In the genomic region with DNA sequence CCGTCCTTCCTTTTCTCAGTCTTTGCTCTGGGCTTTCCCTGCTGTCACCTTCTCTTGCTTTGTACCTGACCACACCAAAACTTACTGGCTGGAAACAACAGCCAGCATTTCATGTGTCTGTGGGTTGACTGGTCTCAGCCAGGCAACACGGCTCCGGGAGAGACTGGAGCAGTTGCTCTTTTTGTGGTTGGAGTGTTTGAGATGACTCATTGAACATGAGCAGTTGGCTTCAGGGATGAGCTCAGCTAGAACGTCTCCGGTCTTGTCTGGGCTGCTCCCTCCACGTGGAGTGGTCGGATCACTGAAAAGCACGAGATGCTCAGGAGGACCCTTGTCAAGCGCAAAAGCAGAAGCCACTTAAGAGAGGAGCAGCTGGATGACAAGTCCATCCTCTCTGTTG, we compare ENCODE assay signal across 13 mouse cellular contexts.
DNase-seq lines count a peak whose midpoint lies in the region.
"Had no signal": no experiment of that assay in that cellular context is flagged by ENCODE, and none has a peak within 500 bp of the region (broad histone marks: within the 10 kb centered on the region; RNA-seq: fewer than 3 reads in every experiment).

No protein-coding gene starts in this region.

- peak overlapping the region; percentile 61 for H3K27ac ChIP-seq in brown adipose tissue, adult 24 weeks (replicated peaks; ENCODE audit: low read depth, low read length)
- H3K27ac ChIP-seq: forebrain, embryonic 15.5 days; heart, embryonic 10.5 days; hindbrain, embryonic 15.5 days; limb, embryonic 13.5 days had no signal

- peaks cover 39% of the 10 kb centered on the region for H3K4me1 ChIP-seq in brown adipose tissue, adult 24 weeks (ENCODE audit: control insufficient read depth, insufficient read depth, insufficient read length, low read length)

- DNase-seq in gastrocnemius, adult 18-20 months (ENCODE audit: low spot score): peak; percentile 21
- DNase-seq in gastrocnemius, adult 8-10 months (ENCODE audit: low spot score in 2 of 2): no peak
- peak; percentile 83 for DNase-seq in 3T3-L1 (ENCODE audit: low read depth, low spot score)
- DNase-seq in fibroblast of lung, adult 2 months (ENCODE audit: low read depth): peak; percentile 53
- no peak for DNase-seq in embryo, embryonic 10.5 days (ENCODE audit: low spot score)
- no peak for DNase-seq in c-Kit-positive CD71-positive TER-119-positive erythroid progenitor cells, embryonic 14.5 days (ENCODE audit: low spot score)
- DNase-seq in layer of hippocampus, postnatal 25 days (ENCODE audit: extremely low spot score in 1 of 2, low spot score in 1 of 2): no peak
- DNase-seq: thymus, postnatal 25 days had no signal

- no peak overlapping the region for H3K4me3 ChIP-seq in brown adipose tissue, adult 24 weeks (ENCODE audit: insufficient read depth, low read depth, low read length)
- H3K4me3 ChIP-seq: forebrain, embryonic 15.5 days; heart, embryonic 10.5 days; hindbrain, embryonic 15.5 days; limb, embryonic 13.5 days had no signal

Comparison
In these comparisons a context has a peak if more than half of its experiments do, and no peak if none do; other contexts are left out.
1. DNase-seq: peak in gastrocnemius, adult 18-20 months (single experiment), 3T3-L1 (single experiment) and fibroblast of lung, adult 2 months (single experiment); none in gastrocnemius, adult 8-10 months (0 of 2), embryo, embryonic 10.5 days (single experiment), c-Kit-positive CD71-positive TER-119-positive erythroid progenitor cells, embryonic 14.5 days (single experiment) and layer of hippocampus, postnatal 25 days (0 of 2).